Comparison of ENCODE assay signal across 25 mouse cellular contexts in the genomic region with DNA sequence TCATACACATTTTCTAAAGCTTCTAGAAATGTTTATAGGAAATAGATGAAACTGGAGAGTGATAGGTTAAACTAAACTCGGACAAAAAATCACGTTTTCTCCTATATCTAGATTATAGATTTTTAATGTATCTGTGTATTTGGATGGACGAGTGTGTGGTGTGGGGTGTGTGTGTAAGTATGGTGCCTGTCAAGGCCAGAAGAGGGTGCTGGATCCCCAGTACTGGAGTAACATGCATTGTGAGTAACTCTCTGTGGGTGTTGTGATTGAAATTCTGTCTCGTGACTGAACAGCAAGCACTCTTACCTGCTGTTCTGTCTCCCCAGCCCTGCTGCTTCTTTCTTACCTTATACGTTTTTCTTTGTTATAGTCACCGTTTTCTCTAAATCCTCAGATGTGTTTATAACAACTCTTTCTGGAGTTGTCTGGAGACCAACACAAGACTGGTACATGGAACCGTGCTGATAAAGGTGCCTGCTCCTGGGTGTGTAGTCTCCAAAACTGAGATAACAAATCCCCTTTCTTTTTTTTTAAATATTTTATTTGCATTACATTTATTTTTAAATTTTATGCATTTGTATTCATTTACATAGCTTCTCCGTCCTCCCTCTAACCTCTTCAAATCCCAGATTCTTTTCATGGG. TPM values are rescaled to one million over a fixed set of nuclear protein-coding genes. Genes with fewer than 3 reads are reported as not detected.
DNase-seq lines count a peak whose midpoint lies in the region; ATAC-seq and TF ChIP-seq lines count a peak whose summit lies in the region.
"Had no signal": no experiment of that assay in that cellular context is flagged by ENCODE, and none has a peak within 500 bp of the region (broad histone marks: within the 10 kb centered on the region; RNA-seq: fewer than 3 reads in every experiment).

No protein-coding gene starts in this region.

- H3K27ac ChIP-seq in intestine, postnatal 0 days (ENCODE audit: low read depth, low read length): no peak overlapping the region
- no peak overlapping the region for H3K27ac ChIP-seq in intestine, embryonic 15.5 days
- no peak overlapping the region for H3K27ac ChIP-seq in MEL (ENCODE audit: control insufficient read depth, low read depth, low read length)
- no peak overlapping the region for H3K27ac ChIP-seq in liver, embryonic 12.5 days
- H3K27ac ChIP-seq in midbrain, embryonic 15.5 days: no peak overlapping the region
- H3K27ac ChIP-seq: forebrain, embryonic 10.5 days; gastrocnemius, adult 2 months; limb, embryonic 13.5 days had no signal

- TF ChIP-seq EP300 in MEL (IDR thresholded peaks at IDR 0.05; ENCODE audit: low read depth in 1 of 2, low read length in 2 of 2): no peak

- H3K36me3 ChIP-seq in intestine, postnatal 0 days (ENCODE audit: control insufficient read depth, insufficient read depth): no peaks in the 10 kb centered on the region
- no peaks in the 10 kb centered on the region for H3K36me3 ChIP-seq in intestine, embryonic 15.5 days
- H3K36me3 ChIP-seq in MEL (ENCODE audit: control insufficient read depth in 1 of 2, insufficient read depth in 2 of 2, low read length in 2 of 2): no peaks in the 10 kb centered on the region
- peaks cover 16% of the 10 kb centered on the region for H3K36me3 ChIP-seq in liver, embryonic 12.5 days
- H3K36me3 ChIP-seq in midbrain, embryonic 15.5 days (replicated peaks): no peaks in the 10 kb centered on the region
- H3K36me3 ChIP-seq: forebrain, embryonic 10.5 days; limb, embryonic 13.5 days had no signal

- no peaks in the 10 kb centered on the region for H3K79me2 ChIP-seq in MEL (ENCODE audit: control insufficient read depth, insufficient read depth, low read length, poor library complexity)

- no peak for ATAC-seq in intestine, postnatal 0 days
- no peak for ATAC-seq in intestine, embryonic 15.5 days
- peak; percentile 80 for ATAC-seq in liver, embryonic 12.5 days
- peak; percentile 90 for ATAC-seq in megakaryocyte-erythroid progenitor cell, adult 5-6 weeks (replicated peaks; ENCODE audit: low FRiP score, low TSS enrichment, poor library complexity, severe bottlenecking)
- ATAC-seq in midbrain, embryonic 15.5 days (replicated peaks): no peak
- ATAC-seq: inflammation-experienced regulatory T-cells, adult 6 months; midbrain, embryonic 16.5 days; Patski had no signal

- no peaks in the 10 kb centered on the region for H3K27me3 ChIP-seq in intestine, postnatal 0 days (replicated peaks; ENCODE audit: control insufficient read depth, insufficient read depth, low read length)
- H3K27me3 ChIP-seq in intestine, embryonic 15.5 days (replicated peaks): no peaks in the 10 kb centered on the region
- no peaks in the 10 kb centered on the region; a peak in 1 of 4 replicates for H3K27me3 ChIP-seq in MEL (ENCODE audit: control insufficient read depth in 1 of 2, insufficient read depth in 2 of 2, low read length in 2 of 2)
- H3K27me3 ChIP-seq in liver, embryonic 12.5 days (replicated peaks): no peaks in the 10 kb centered on the region
- no peaks in the 10 kb centered on the region for H3K27me3 ChIP-seq in midbrain, embryonic 15.5 days (replicated peaks)
- H3K27me3 ChIP-seq: limb, embryonic 13.5 days had no signal

- TF ChIP-seq CTCF in intestine, postnatal 0 days (IDR thresholded peaks at IDR 0.05; ENCODE audit: low read depth): peak; percentile 30; the same call in 1 of the 2 replicates
- peak in 1 of 3 experiments; percentile 9; a peak in 1 of 6 replicates for TF ChIP-seq CTCF in MEL (IDR thresholded peaks at IDR 0.05 in 2 of 3, conservative IDR thresholded peaks at IDR 0.05 in 1 of 3; ENCODE audit: control insufficient read depth in 1 of 3, insufficient read depth in 1 of 3, low read depth in 2 of 3, low read length in 3 of 3, poor library complexity in 1 of 3, severe bottlenecking in 1 of 3)

- DNase-seq in MEL (ENCODE audit: low read depth, low spot score): peak; percentile 10
- DNase-seq in retina, embryonic 14.5 days (ENCODE audit: low spot score): no peak
- DNase-seq in urinary bladder, postnatal 14 days (ENCODE audit: low spot score): no peak
- DNase-seq: adrenal gland, adult 8-10 months; B cell, adult 2 months; cerebellum, adult 11 months; cerebellum, postnatal 14 days; gastrocnemius, adult 2 months; heart, postnatal 10 days; kidney, postnatal 36 days; right cerebral cortex, postnatal 4 days; thymus, postnatal 36 days had no signal

- no peak overlapping the region for H3K9ac ChIP-seq in intestine, postnatal 0 days (ENCODE audit: low read depth, low read length)
- H3K9ac ChIP-seq in intestine, embryonic 15.5 days: no peak overlapping the region
- no peak overlapping the region for H3K9ac ChIP-seq in MEL (ENCODE audit: control insufficient read depth, low read depth, low read length, poor library complexity, severe bottlenecking)
- no peak overlapping the region for H3K9ac ChIP-seq in liver, embryonic 12.5 days
- no peak overlapping the region for H3K9ac ChIP-seq in midbrain, embryonic 15.5 days
- H3K9ac ChIP-seq: limb, embryonic 13.5 days had no signal

- H3K4me3 ChIP-seq in intestine, postnatal 0 days (ENCODE audit: low read depth, low read length): no peak overlapping the region
- no peak overlapping the region for H3K4me3 ChIP-seq in intestine, embryonic 15.5 days (replicated peaks)
- no peak overlapping the region for H3K4me3 ChIP-seq in MEL (ENCODE audit: control insufficient read depth in 1 of 2, insufficient read depth in 1 of 2, low read depth in 2 of 2, low read length in 2 of 2)
- no peak overlapping the region for H3K4me3 ChIP-seq in liver, embryonic 12.5 days
- H3K4me3 ChIP-seq in midbrain, embryonic 15.5 days: no peak overlapping the region
- H3K4me3 ChIP-seq: forebrain, embryonic 10.5 days; gastrocnemius, adult 2 months; limb, embryonic 13.5 days had no signal

- H3K4me2 ChIP-seq in intestine, postnatal 0 days (replicated peaks; ENCODE audit: low read depth): no peak overlapping the region
- no peak overlapping the region for H3K4me2 ChIP-seq in intestine, embryonic 15.5 days (replicated peaks)
- H3K4me2 ChIP-seq in liver, embryonic 12.5 days: peak overlapping the region; percentile 33
- H3K4me2 ChIP-seq in midbrain, embryonic 15.5 days: no peak overlapping the region
- H3K4me2 ChIP-seq: heart, embryonic 11.5 days; limb, embryonic 13.5 days had no signal

- no peaks in the 10 kb centered on the region; the same call in 1 of the 2 replicates for H3K4me1 ChIP-seq in intestine, postnatal 0 days (replicated peaks; ENCODE audit: control insufficient read depth, insufficient read depth, low read length)
- H3K4me1 ChIP-seq in intestine, embryonic 15.5 days (replicated peaks): no peaks in the 10 kb centered on the region
- H3K4me1 ChIP-seq in MEL (ENCODE audit: control insufficient read depth in 1 of 2, insufficient read depth in 2 of 2, low read length in 2 of 2): no peaks in the 10 kb centered on the region
- H3K4me1 ChIP-seq in liver, embryonic 12.5 days: peaks cover 22% of the 10 kb centered on the region
- H3K4me1 ChIP-seq in midbrain, embryonic 15.5 days: no peaks in the 10 kb centered on the region
- H3K4me1 ChIP-seq: forebrain, embryonic 10.5 days; limb, embryonic 13.5 days had no signal

- H3K9me3 ChIP-seq in intestine, postnatal 0 days (ENCODE audit: control insufficient read depth): no peaks in the 10 kb centered on the region
- H3K9me3 ChIP-seq in intestine, embryonic 15.5 days: no peaks in the 10 kb centered on the region
- no peaks in the 10 kb centered on the region for H3K9me3 ChIP-seq in MEL (replicated peaks; ENCODE audit: insufficient read depth, low read length)
- no peaks in the 10 kb centered on the region for H3K9me3 ChIP-seq in liver, embryonic 12.5 days (replicated peaks)
- H3K9me3 ChIP-seq in midbrain, embryonic 15.5 days: no peaks in the 10 kb centered on the region
- H3K9me3 ChIP-seq: forebrain, embryonic 10.5 days; limb, embryonic 13.5 days had no signal

- WGBS in intestine, postnatal 0 days: 77% methylated on average over 8 of the region's 8 CpGs
- 84% methylated on average over 8 of the region's 8 CpGs for WGBS in intestine, embryonic 15.5 days
- 48% methylated on average over 8 of the region's 8 CpGs for WGBS in liver, embryonic 12.5 days (ENCODE audit: insufficient replicate concordance)
- 85% methylated on average over 8 of the region's 8 CpGs for WGBS in midbrain, embryonic 15.5 days

- TF ChIP-seq POLR2A in MEL (IDR thresholded peaks at IDR 0.05; ENCODE audit: control insufficient read depth in 1 of 2, insufficient read depth in 1 of 2, low read depth in 1 of 2, low read length in 2 of 2, poor library complexity in 1 of 2): no peak

- TF ChIP-seq RAD21 in MEL (IDR thresholded peaks at IDR 0.05; ENCODE audit: low read depth, low read length): peak; percentile 9; the same call in 1 of the 2 replicates

RNA-seq across cellular contexts. Expression of a gene that starts 16.4 kb away (rescaled TPM):
- polyA plus RNA-seq in intestine, postnatal 0 days (2015; fragmentation: Nextera tagmentation; extraction: Ambion mirVana): 237 and 245 TPM in 2 replicates
- 188 and 277 TPM in 2 replicates for polyA plus RNA-seq in intestine, embryonic 15.5 days (2015; fragmentation: Nextera tagmentation; extraction: Ambion mirVana)
- not detected in 2 replicates for total RNA-seq in MEL (2012; rRNA removed)
- polyA plus RNA-seq in MEL (2012; ENCODE audit: insufficient read depth in 1 of 2, insufficient read length in 2 of 2, low read depth in 1 of 2, low replicate concordance in 2 of 2, missing spikeins in 1 of 2): not detected
- polyA plus RNA-seq in liver, embryonic 12.5 days (2016; fragmentation: Nextera tagmentation; extraction: Ambion mirVana): 2,820 and 2,901 TPM in 2 replicates
- total RNA-seq in megakaryocyte-erythroid progenitor cell, adult 5-6 weeks (2014; fragmentation: Nextera tagmentation): 3.1 TPM in 1 of 2 replicates, not detected in the other
- total RNA-seq in megakaryocyte-erythroid progenitor cell, adult 5-6 weeks (2017): 4.0 and 4.1 TPM in 2 replicates
- 35.0 and 39.6 TPM in 2 replicates for polyA plus RNA-seq in midbrain, embryonic 15.5 days (2015; fragmentation: Nextera tagmentation; extraction: Ambion mirVana)
- polyA plus RNA-seq: Patski had no signal

RNA-seq across cellular contexts. Expression of a gene that starts 16.5 kb away (rescaled TPM):
- polyA plus RNA-seq in intestine, postnatal 0 days (2015; fragmentation: Nextera tagmentation; extraction: Ambion mirVana): 8.9 and 10.0 TPM in 2 replicates
- 0.21 and 8.8 TPM in 2 replicates for polyA plus RNA-seq in intestine, embryonic 15.5 days (2015; fragmentation: Nextera tagmentation; extraction: Ambion mirVana)
- not detected in 2 replicates for total RNA-seq in MEL (2012; rRNA removed)
- not detected for polyA plus RNA-seq in MEL (2012; ENCODE audit: insufficient read depth in 1 of 2, insufficient read length in 2 of 2, low read depth in 1 of 2, low replicate concordance in 2 of 2, missing spikeins in 1 of 2)
- polyA plus RNA-seq in liver, embryonic 12.5 days (2016; fragmentation: Nextera tagmentation; extraction: Ambion mirVana): 4.9 and 5.2 TPM in 2 replicates
- not detected in 2 replicates for total RNA-seq in megakaryocyte-erythroid progenitor cell, adult 5-6 weeks (2014; fragmentation: Nextera tagmentation)
- not detected in 2 replicates for total RNA-seq in megakaryocyte-erythroid progenitor cell, adult 5-6 weeks (2017)
- polyA plus RNA-seq in midbrain, embryonic 15.5 days (2015; fragmentation: Nextera tagmentation; extraction: Ambion mirVana): 0.37 TPM in 1 of 2 replicates, not detected in the other
- total RNA-seq: neutrophil, adult 5-6 weeks had no signal
- polyA plus RNA-seq: forebrain, embryonic 10.5 days; Patski had no signal

RNA-seq across cellular contexts. Expression of a gene that starts 44.7 kb away (rescaled TPM):
- polyA plus RNA-seq in intestine, postnatal 0 days (2015; fragmentation: Nextera tagmentation; extraction: Ambion mirVana): 20.7 and 21.4 TPM in 2 replicates
- 46.4 and 55.2 TPM in 2 replicates for polyA plus RNA-seq in intestine, embryonic 15.5 days (2015; fragmentation: Nextera tagmentation; extraction: Ambion mirVana)
- 62.0 and 71.5 TPM in 2 replicates for total RNA-seq in MEL (2012; rRNA removed)
- polyA plus RNA-seq in MEL (2012; ENCODE audit: insufficient read depth in 1 of 2, insufficient read length in 2 of 2, low read depth in 1 of 2, low replicate concordance in 2 of 2, missing spikeins in 1 of 2): 10 to 100 TPM in 1 of 2 experiments, not detected in 1; 85.0 TPM
- 30.3 and 31.5 TPM in 2 replicates for polyA plus RNA-seq in liver, embryonic 12.5 days (2016; fragmentation: Nextera tagmentation; extraction: Ambion mirVana)
- total RNA-seq in megakaryocyte-erythroid progenitor cell, adult 5-6 weeks (2014; fragmentation: Nextera tagmentation): 22.4 and 25.2 TPM in 2 replicates
- 16.1 and 20.9 TPM in 2 replicates for total RNA-seq in megakaryocyte-erythroid progenitor cell, adult 5-6 weeks (2017)
- 59.3 and 59.8 TPM in 2 replicates for polyA plus RNA-seq in midbrain, embryonic 15.5 days (2015; fragmentation: Nextera tagmentation; extraction: Ambion mirVana)

RNA-seq across cellular contexts. Expression of a gene that starts 58.2 kb away (rescaled TPM):
- 2.4 and 3.8 TPM in 2 replicates for polyA plus RNA-seq in intestine, postnatal 0 days (2015; fragmentation: Nextera tagmentation; extraction: Ambion mirVana)
- 2.3 and 2.4 TPM in 2 replicates for polyA plus RNA-seq in intestine, embryonic 15.5 days (2015; fragmentation: Nextera tagmentation; extraction: Ambion mirVana)
- 0.07 and 0.62 TPM in 2 replicates for total RNA-seq in MEL (2012; rRNA removed)
- polyA plus RNA-seq in MEL (2012; ENCODE audit: insufficient read depth in 1 of 2, insufficient read length in 2 of 2, low read depth in 1 of 2, low replicate concordance in 2 of 2, missing spikeins in 1 of 2): 1 to 10 TPM in 1 of 2 experiments, not detected in 1; 2.6 TPM
- polyA plus RNA-seq in liver, embryonic 12.5 days (2016; fragmentation: Nextera tagmentation; extraction: Ambion mirVana): 29.7 and 33.1 TPM in 2 replicates
- 7.2 and 14.6 TPM in 2 replicates for total RNA-seq in megakaryocyte-erythroid progenitor cell, adult 5-6 weeks (2014; fragmentation: Nextera tagmentation)
- total RNA-seq in megakaryocyte-erythroid progenitor cell, adult 5-6 weeks (2017): 4.2 and 14.7 TPM in 2 replicates
- polyA plus RNA-seq in midbrain, embryonic 15.5 days (2015; fragmentation: Nextera tagmentation; extraction: Ambion mirVana): 0.55 and 1.8 TPM in 2 replicates
- total RNA-seq: gastrocnemius, adult 2 months; granulocyte monocyte progenitor cell, adult 5-6 weeks had no signal
- polyA plus RNA-seq: inflammation-experienced regulatory T-cells, adult 6 months; midbrain, embryonic 16.5 days had no signal

RNA-seq across cellular contexts. Expression of a gene that starts 58.4 kb away (rescaled TPM):
- 15.2 and 17.1 TPM in 2 replicates for polyA plus RNA-seq in intestine, postnatal 0 days (2015; fragmentation: Nextera tagmentation; extraction: Ambion mirVana)
- polyA plus RNA-seq in intestine, embryonic 15.5 days (2015; fragmentation: Nextera tagmentation; extraction: Ambion mirVana): 55.4 and 62.3 TPM in 2 replicates
- 120 and 127 TPM in 2 replicates for total RNA-seq in MEL (2012; rRNA removed)
- polyA plus RNA-seq in MEL (2012; ENCODE audit: insufficient read depth in 1 of 2, insufficient read length in 2 of 2, low read depth in 1 of 2, low replicate concordance in 2 of 2, missing spikeins in 1 of 2): 100 to 1,000 TPM; 216 to 756 TPM
- 69.8 and 74.1 TPM in 2 replicates for polyA plus RNA-seq in liver, embryonic 12.5 days (2016; fragmentation: Nextera tagmentation; extraction: Ambion mirVana)
- total RNA-seq in megakaryocyte-erythroid progenitor cell, adult 5-6 weeks (2014; fragmentation: Nextera tagmentation): 141 and 224 TPM in 2 replicates
- 229 and 238 TPM in 2 replicates for total RNA-seq in megakaryocyte-erythroid progenitor cell, adult 5-6 weeks (2017)
- polyA plus RNA-seq in midbrain, embryonic 15.5 days (2015; fragmentation: Nextera tagmentation; extraction: Ambion mirVana): 17.8 and 18.9 TPM in 2 replicates

Comparison
In these comparisons a context has a peak if more than half of its experiments do, and no peak if none do; other contexts are left out.
1. ATAC-seq: peak in liver, embryonic 12.5 days (single experiment) and megakaryocyte-erythroid progenitor cell, adult 5-6 weeks (single experiment); none in intestine, postnatal 0 days (single experiment), intestine, embryonic 15.5 days (single experiment) and midbrain, embryonic 15.5 days (single experiment).
2. RNA of a gene that starts 16.4 kb away (polyA plus RNA-seq): 2,820 to 2,901 TPM in liver, embryonic 12.5 days, 237 to 245 TPM in intestine, postnatal 0 days, 188 to 277 TPM in intestine, embryonic 15.5 days and 35.0 to 39.6 TPM in midbrain, embryonic 15.5 days; not detected in MEL; every median in the first group is over 10 times any median in the second.